ENCODE assay signal across 15 mouse cellular contexts in the genomic region with DNA sequence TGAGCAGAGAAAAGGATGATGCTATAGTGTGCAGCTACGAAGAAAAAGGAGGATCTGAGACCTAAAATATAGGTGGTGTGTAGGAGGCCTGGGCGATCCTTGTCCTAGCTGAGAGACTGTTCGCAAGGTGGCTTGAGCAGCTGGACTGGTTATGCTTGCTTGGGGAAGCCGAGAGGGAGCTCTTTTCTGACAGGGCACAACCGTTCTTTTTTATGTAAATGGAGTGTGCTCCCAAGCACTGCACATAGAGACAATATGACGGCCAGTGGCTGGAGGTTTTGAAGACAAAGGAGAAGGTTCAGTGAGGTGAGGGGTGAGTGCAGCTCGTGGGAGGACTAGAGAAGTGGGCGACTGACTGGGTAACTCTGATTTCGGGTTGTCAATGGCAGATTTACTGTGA. TPM values are rescaled to one million over a fixed set of nuclear protein-coding genes. Genes with fewer than 3 reads are reported as not detected.
DNase-seq lines count a peak whose midpoint lies in the region; ATAC-seq lines count a peak whose summit lies in the region.
"Had no signal": no experiment of that assay in that cellular context is flagged by ENCODE, and none has a peak within 500 bp of the region (broad histone marks: within the 10 kb centered on the region; RNA-seq: fewer than 3 reads in every experiment).

No protein-coding gene starts in this region.

- whole genome bisulfite sequencing in forebrain, embryonic 12.5 days, result 29% methylated on average over 9 of the region's 9 CpGs
- 27% methylated on average over 9 of the region's 9 CpGs for WGBS in hindbrain, embryonic 15.5 days
- 43% methylated on average over 9 of the region's 9 CpGs for WGBS in neural tube, embryonic 12.5 days

- ATAC-seq in forebrain, embryonic 12.5 days (ENCODE audit: low FRiP score), result peak; percentile 78
- ATAC-seq in hindbrain, embryonic 15.5 days (ENCODE audit: low FRiP score, low read depth), result no peak; the same call in 1 of the 2 replicates
- ATAC-seq in neural tube, embryonic 12.5 days (ENCODE audit: low FRiP score, low read depth), result peak; percentile 53

- peak overlapping the region; percentile 1; the same call in 1 of the 2 replicates for H3K4me2 ChIP-seq in forebrain, embryonic 12.5 days
- no peak overlapping the region for H3K4me2 ChIP-seq in hindbrain, embryonic 15.5 days
- H3K4me2 ChIP-seq in neural tube, embryonic 12.5 days (replicated peaks), result no peak overlapping the region; the same call in 1 of the 2 replicates
- H3K4me2 ChIP-seq: embryonic facial prominence, embryonic 15.5 days; limb, embryonic 12.5 days; lung, embryonic 14.5 days had no signal

- no peak overlapping the region for H3K4me3 ChIP-seq in forebrain, embryonic 12.5 days (replicated peaks)
- no peak overlapping the region for H3K4me3 ChIP-seq in hindbrain, embryonic 15.5 days
- H3K4me3 ChIP-seq in neural tube, embryonic 12.5 days, result no peak overlapping the region
- H3K4me3 ChIP-seq: embryonic facial prominence, embryonic 15.5 days; heart, embryonic 10.5 days; limb, embryonic 12.5 days had no signal

- no peaks in the 10 kb centered on the region for H3K9me3 ChIP-seq in forebrain, embryonic 12.5 days
- no peaks in the 10 kb centered on the region for H3K9me3 ChIP-seq in hindbrain, embryonic 15.5 days
- no peaks in the 10 kb centered on the region for H3K9me3 ChIP-seq in neural tube, embryonic 12.5 days
- H3K9me3 ChIP-seq: embryonic facial prominence, embryonic 15.5 days; heart, embryonic 10.5 days; limb, embryonic 12.5 days had no signal

- peaks cover 5% of the 10 kb centered on the region; the same call in 1 of the 2 replicates for H3K4me1 ChIP-seq in forebrain, embryonic 12.5 days
- 0 out of 2 replicates have a peak, but pooled peaks cover 6% of the 10 kb centered on the region for H3K4me1 ChIP-seq in hindbrain, embryonic 15.5 days (replicated peaks)
- no peaks in the 10 kb centered on the region for H3K4me1 ChIP-seq in neural tube, embryonic 12.5 days
- H3K4me1 ChIP-seq: embryonic facial prominence, embryonic 15.5 days; heart, embryonic 10.5 days; limb, embryonic 12.5 days had no signal

- H3K36me3 ChIP-seq in forebrain, embryonic 12.5 days (replicated peaks), result no peaks in the 10 kb centered on the region
- no peaks in the 10 kb centered on the region for H3K36me3 ChIP-seq in hindbrain, embryonic 15.5 days
- no peaks in the 10 kb centered on the region for H3K36me3 ChIP-seq in neural tube, embryonic 12.5 days
- H3K36me3 ChIP-seq: embryonic facial prominence, embryonic 15.5 days; heart, embryonic 10.5 days; limb, embryonic 12.5 days had no signal

- H3K27me3 ChIP-seq in forebrain, embryonic 12.5 days, result no peaks in the 10 kb centered on the region
- no peaks in the 10 kb centered on the region for H3K27me3 ChIP-seq in hindbrain, embryonic 15.5 days
- H3K27me3 ChIP-seq in neural tube, embryonic 12.5 days (replicated peaks), result no peaks in the 10 kb centered on the region
- H3K27me3 ChIP-seq: embryonic facial prominence, embryonic 15.5 days had no signal

- no peak overlapping the region for H3K9ac ChIP-seq in forebrain, embryonic 12.5 days
- H3K9ac ChIP-seq in hindbrain, embryonic 15.5 days, result no peak overlapping the region
- no peak overlapping the region for H3K9ac ChIP-seq in neural tube, embryonic 12.5 days
- H3K9ac ChIP-seq: embryonic facial prominence, embryonic 15.5 days; limb, embryonic 12.5 days; lung, embryonic 14.5 days had no signal

- H3K27ac ChIP-seq in forebrain, embryonic 12.5 days, result peak overlapping the region; percentile 71
- peak overlapping the region; percentile 75 for H3K27ac ChIP-seq in hindbrain, embryonic 15.5 days (replicated peaks)
- H3K27ac ChIP-seq in neural tube, embryonic 12.5 days, result no peak overlapping the region
- H3K27ac ChIP-seq: embryonic facial prominence, embryonic 15.5 days; heart, embryonic 10.5 days; limb, embryonic 12.5 days had no signal

- peak; percentile 24 for DNase-seq in ZHBTc4 (ENCODE audit: low read depth, low spot score)
- DNase-seq in cerebellum, adult 18-20 months, result no peak
- DNase-seq in kidney, postnatal 36 days, result no peak
- DNase-seq in cerebellum, adult 11 months, result no peak
- DNase-seq: cerebellum, postnatal 14 days; heart, postnatal 36 days; kidney, adult 2 months; thymus, postnatal 36 days had no signal

RNA-seq across cellular contexts. Expression of gene Hnrnph2, which starts 18.7 kb away (rescaled TPM):
- polyA plus RNA-seq in forebrain, embryonic 12.5 days (2016; fragmentation: Nextera tagmentation; extraction: Ambion mirVana), result 213 and 222 TPM in 2 replicates
- polyA plus RNA-seq in hindbrain, embryonic 15.5 days (2015; fragmentation: Nextera tagmentation; extraction: Ambion mirVana), result 139 and 141 TPM in 2 replicates
- polyA plus RNA-seq in neural tube, embryonic 12.5 days (2016; fragmentation: Nextera tagmentation; extraction: Ambion mirVana), result 177 and 186 TPM in 2 replicates

RNA-seq across cellular contexts. Expression of gene Gla, which starts 18.8 kb away (rescaled TPM):
- polyA plus RNA-seq in forebrain, embryonic 12.5 days (2016; fragmentation: Nextera tagmentation; extraction: Ambion mirVana), result 3.6 and 4.4 TPM in 2 replicates
- polyA plus RNA-seq in hindbrain, embryonic 15.5 days (2015; fragmentation: Nextera tagmentation; extraction: Ambion mirVana), result 3.1 and 5.0 TPM in 2 replicates
- 3.6 and 4.5 TPM in 2 replicates for polyA plus RNA-seq in neural tube, embryonic 12.5 days (2016; fragmentation: Nextera tagmentation; extraction: Ambion mirVana)

RNA-seq across cellular contexts. Expression of gene Rpl36a, which starts 34.2 kb away (rescaled TPM):
- 298 and 303 TPM in 2 replicates for polyA plus RNA-seq in forebrain, embryonic 12.5 days (2016; fragmentation: Nextera tagmentation; extraction: Ambion mirVana)
- polyA plus RNA-seq in hindbrain, embryonic 15.5 days (2015; fragmentation: Nextera tagmentation; extraction: Ambion mirVana), result 159 and 198 TPM in 2 replicates
- polyA plus RNA-seq in neural tube, embryonic 12.5 days (2016; fragmentation: Nextera tagmentation; extraction: Ambion mirVana), result 239 and 257 TPM in 2 replicates

RNA-seq across cellular contexts. Expression of gene Btk, which starts 36.3 kb away (rescaled TPM):
- 0.57 and 0.87 TPM in 2 replicates for polyA plus RNA-seq in forebrain, embryonic 12.5 days (2016; fragmentation: Nextera tagmentation; extraction: Ambion mirVana)
- 0.47 and 0.51 TPM in 2 replicates for polyA plus RNA-seq in hindbrain, embryonic 15.5 days (2015; fragmentation: Nextera tagmentation; extraction: Ambion mirVana)
- polyA plus RNA-seq in neural tube, embryonic 12.5 days (2016; fragmentation: Nextera tagmentation; extraction: Ambion mirVana), result 1.2 and 1.3 TPM in 2 replicates
